Mouse (Mus musculus) kidney, postnatal 0 days (tissue): Measurements from ENCODE around the gene Cfap58. TPM values are rescaled to one million over a fixed set of nuclear protein-coding genes. Genes with fewer than 3 reads are reported as not detected.

Experiments
- ATAC-seq: fragments of 200-750 bp; cut with Nextera tagmentation; replicated peaks from 2 replicates; pipeline ENCODE4 v1.8.0; 2017; ENCODE audit warnings: low read depth, moderate number of reproducible peaks, moderate TSS enrichment, moderate library complexity; ENCODE audit not compliant: low FRiP score
- DNase-seq: peaks from one replicate; pipeline ENCODE4 v3.0.0-alpha.2; 2016; ENCODE audit warnings: low spot score
- H3K27ac ChIP-seq: fragments of 300-500 bp; sonication (generic); 2 replicates; pipeline ENCODE4 v1.5.1; 2014; ENCODE audit warnings: mild to moderate bottlenecking
- H3K27me3 ChIP-seq: fragments of 300-500 bp; sonication (generic); 2 replicates; pipeline ENCODE4 v1.6.1; 2014; ENCODE audit warnings: low read length, mixed read lengths; ENCODE audit not compliant: insufficient read depth
- H3K36me3 ChIP-seq: fragments of 300-500 bp; sonication (generic); 2 replicates; pipeline ENCODE4 v1.6.1; 2014; ENCODE audit warnings: low read length, mixed read lengths; ENCODE audit not compliant: insufficient read depth
- H3K4me1 ChIP-seq: fragments of 300-500 bp; sonication (generic); replicated peaks from 2 replicates; pipeline ENCODE4 v1.6.1; 2014; ENCODE audit warnings: antibody characterized with exemption, low read length, mixed read lengths; ENCODE audit not compliant: insufficient read depth
- H3K4me2 ChIP-seq: fragments of 300-500 bp; sonication (generic); 2 replicates; pipeline ENCODE4 v1.6.1; 2014; ENCODE audit warnings: mild to moderate bottlenecking, low read length, moderate library complexity, mixed read lengths
- H3K4me3 ChIP-seq: fragments of 300-500 bp; sonication (generic); replicated peaks from 2 replicates; pipeline ENCODE4 v1.5.1; 2014; ENCODE audit warnings: low read depth, low read length
- H3K9ac ChIP-seq: fragments of 300-500 bp; sonication (generic); 2 replicates; pipeline ENCODE4 v1.6.1; 2014; ENCODE audit warnings: low read depth, low read length
- H3K9me3 ChIP-seq: fragments of 300-500 bp; sonication (generic); replicated peaks from 2 replicates; pipeline ENCODE4 v1.6.1; 2016; ENCODE audit warnings: low read length, inconsistent platforms, mixed read lengths
- CTCF ChIP-seq: IDR thresholded peaks from 2 replicates; pipeline ENCODE4 v1.5.1; 2016; ENCODE audit warnings: antibody characterized with exemption, low read depth, mild to moderate bottlenecking, moderate library complexity
- WGBS: fragments of 180-500 bp; shearing (Covaris S2); extraction: QIAGEN DNeasy Blood & Tissue Kit; methylation state at CpG from one replicate; pipeline ENCODE4 v1.1.7; 2014; 5-methylcytosine and 5-hydroxymethylcytosine counted together
- polyA plus RNA-seq: library from polyadenylated mRNA; unstranded; fragments of >200 nt; fragmentation: Nextera tagmentation; extraction: Ambion mirVana; gene quantifications from 2 replicates; pipeline ENCODE4 v1.2.1, GENCODE M21; 2015

The Cfap58 gene
- polyA plus RNA-seq, 1 experiment from 2014 or later = not detected

DNA sequence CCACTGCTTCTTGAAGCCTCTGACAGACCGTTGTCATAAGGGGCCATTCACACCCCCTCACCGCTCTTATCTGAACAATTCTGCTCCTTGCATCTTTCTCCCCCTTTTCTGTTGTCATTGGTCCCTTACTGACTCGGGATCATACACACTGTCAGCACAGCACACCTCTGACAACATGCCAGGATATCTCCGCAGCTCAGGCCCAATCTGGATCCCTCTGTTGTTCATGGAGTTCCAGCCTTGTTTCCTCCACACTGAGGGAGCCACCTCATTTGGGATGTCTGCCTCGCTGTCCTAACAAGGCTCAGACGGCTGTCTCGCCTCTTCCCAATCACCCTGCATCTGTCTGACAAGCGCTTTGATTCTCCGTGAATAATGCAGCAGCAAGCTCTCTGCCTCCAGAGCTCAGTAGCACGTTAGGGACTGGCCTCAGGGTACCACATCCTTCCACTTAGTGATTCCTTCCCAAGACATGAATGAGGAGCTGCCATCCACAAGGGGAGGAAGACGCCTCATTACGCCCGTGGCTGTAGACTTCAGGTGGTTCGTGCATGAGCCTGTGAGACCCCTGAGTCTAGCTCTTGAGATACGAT, 40.7 kb downstream of the Cfap58 start:
- no peak for TF ChIP-seq CTCF
- Histone ChIP-seq H3K9me3 (no peaks in the 10 kb centered on the region), H3K27me3 (no peaks in the 10 kb centered on the region), H3K4me2 (no peak overlapping the region), H3K36me3 (no peaks in the 10 kb centered on the region), H3K27ac (no peak overlapping the region), H3K4me3 (no peak overlapping the region), H3K9ac (no peak overlapping the region), H3K4me1 (no peaks in the 10 kb centered on the region)
- 77% methylated on average over 15 of the region's 15 CpGs for WGBS
- DNase-seq (no peak), ATAC-seq (no peak)

DNA sequence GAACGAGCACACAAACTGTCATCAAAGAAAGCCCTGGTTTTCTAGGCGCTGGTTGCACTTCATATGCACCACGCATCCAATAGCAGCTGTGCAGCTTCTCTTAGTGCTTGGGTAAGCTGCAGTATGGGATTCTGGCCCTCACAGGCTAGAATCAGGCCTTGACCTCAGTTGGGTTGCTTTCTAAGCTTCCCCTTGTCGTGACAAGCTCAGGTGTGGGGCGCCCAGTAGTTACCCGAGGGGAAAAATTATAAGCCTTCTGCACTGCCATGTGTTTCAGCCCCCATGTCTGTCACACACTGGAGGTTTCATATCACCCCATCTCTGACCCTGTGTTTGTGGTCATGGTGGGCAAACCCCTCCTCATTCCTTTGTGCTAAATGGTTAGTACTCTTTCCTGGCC, 42.0 kb downstream of the Cfap58 start:
- no peaks in the 10 kb centered on the region for H3K4me1 ChIP-seq
- ATAC-seq = no peak
- H3K36me3 ChIP-seq = no peaks in the 10 kb centered on the region
- 74% methylated on average over 6 of the region's 6 CpGs for WGBS
- H3K4me3 ChIP-seq = no peak overlapping the region
- H3K9me3 ChIP-seq = no peaks in the 10 kb centered on the region
- no peak overlapping the region for H3K27ac ChIP-seq
- no peaks in the 10 kb centered on the region for H3K27me3 ChIP-seq
- DNase-seq = no peak
- no peak overlapping the region for H3K9ac ChIP-seq
- TF ChIP-seq CTCF = no peak
- H3K4me2 ChIP-seq = no peak overlapping the region

DNA sequence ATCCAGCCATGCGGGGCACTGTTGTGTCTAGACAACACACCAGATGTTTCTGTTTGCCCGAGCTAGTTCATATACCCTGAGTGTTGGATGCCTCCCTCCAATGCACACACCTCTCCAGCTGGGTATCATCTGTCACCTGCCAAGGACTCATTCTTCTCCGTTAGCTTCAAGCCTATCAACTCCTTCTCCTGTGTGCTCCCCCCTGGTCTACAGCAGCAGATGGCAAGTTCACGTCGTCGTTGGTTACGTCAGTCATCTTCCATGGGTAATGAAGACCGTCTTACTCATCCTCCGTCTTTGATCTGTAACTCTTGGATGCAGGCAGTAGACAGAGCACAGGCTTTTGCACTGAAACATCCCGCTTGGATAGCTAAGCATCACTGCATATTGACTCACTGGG, 42.8 kb downstream of the Cfap58 start:
- H3K27me3 ChIP-seq = no peaks in the 10 kb centered on the region
- no peak overlapping the region for H3K4me2 ChIP-seq
- H3K36me3 ChIP-seq = no peaks in the 10 kb centered on the region
- WGBS = 56% methylated on average over 10 of the region's 10 CpGs
- DNase-seq = no peak
- no peaks in the 10 kb centered on the region for H3K9me3 ChIP-seq
- H3K27ac ChIP-seq = no peak overlapping the region
- ATAC-seq = no peak
- no peak for TF ChIP-seq CTCF
- H3K4me3 ChIP-seq = no peak overlapping the region
- no peak overlapping the region for H3K9ac ChIP-seq
- H3K4me1 ChIP-seq = no peaks in the 10 kb centered on the region

DNA sequence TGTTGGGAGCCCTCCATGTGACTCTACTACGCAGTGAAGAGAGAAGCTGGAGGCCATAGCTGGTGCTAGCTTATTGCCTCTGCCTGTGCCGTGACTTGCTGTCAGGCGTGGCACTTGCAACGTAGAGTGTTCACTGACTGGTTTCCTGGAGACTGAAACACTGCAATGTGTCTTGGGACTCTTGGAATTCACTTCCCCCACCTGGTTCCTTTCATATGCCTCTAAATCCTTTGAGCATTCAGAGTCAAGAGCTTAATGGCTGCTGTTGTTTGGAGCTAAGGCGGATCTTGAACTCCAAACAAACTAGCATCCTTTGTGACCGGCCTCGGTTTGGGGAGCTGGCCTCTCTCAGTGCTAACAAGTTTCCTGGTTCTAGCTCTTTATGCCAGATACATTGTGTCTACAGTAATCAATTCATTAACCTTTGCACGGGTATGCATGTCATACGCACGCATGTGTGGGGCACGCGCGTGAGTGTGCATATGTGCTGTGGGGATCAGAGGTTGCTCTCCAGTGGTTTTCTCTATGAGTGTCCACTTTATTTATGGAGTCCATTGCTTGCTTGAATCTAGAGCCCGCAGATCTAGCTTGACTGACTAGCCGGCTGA, 48.2 kb downstream of the Cfap58 start:
- no peaks in the 10 kb centered on the region for H3K9me3 ChIP-seq
- no peak for ATAC-seq
- H3K27me3 ChIP-seq = no peaks in the 10 kb centered on the region
- H3K27ac ChIP-seq = no peak overlapping the region
- no peak overlapping the region for H3K9ac ChIP-seq
- TF ChIP-seq CTCF = no peak
- no peaks in the 10 kb centered on the region for H3K36me3 ChIP-seq
- 88% methylated on average over 15 of the region's 15 CpGs for WGBS
- no peak overlapping the region for H3K4me2 ChIP-seq
- H3K4me3 ChIP-seq = no peak overlapping the region
- no peaks in the 10 kb centered on the region for H3K4me1 ChIP-seq
- DNase-seq = no peak

DNA sequence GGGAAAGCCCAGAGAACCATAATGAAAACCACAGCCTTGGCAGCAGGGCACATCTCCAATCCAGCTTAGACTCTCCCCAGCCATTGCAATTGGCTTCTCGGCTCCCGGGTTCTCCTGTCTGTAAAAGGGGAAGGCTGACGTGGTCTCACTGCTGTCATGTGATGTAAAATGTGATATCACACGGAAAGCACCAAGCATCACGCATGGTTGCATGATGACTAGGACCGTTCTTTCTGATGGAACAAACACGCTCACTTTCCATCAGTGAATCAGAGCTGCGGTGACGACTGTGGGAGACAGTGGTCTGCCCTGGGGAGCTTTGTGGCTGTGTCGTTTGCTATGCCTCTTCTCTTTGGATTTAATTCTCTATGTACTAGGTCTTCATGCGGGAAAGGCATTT, 50.5 kb downstream of the Cfap58 start:
- no peaks in the 10 kb centered on the region for H3K9me3 ChIP-seq
- H3K4me1 ChIP-seq = no peaks in the 10 kb centered on the region
- no peaks in the 10 kb centered on the region for H3K36me3 ChIP-seq
- H3K27ac ChIP-seq = no peak overlapping the region
- H3K4me2 ChIP-seq = no peak overlapping the region
- no peak overlapping the region for H3K4me3 ChIP-seq
- ATAC-seq (no peak), DNase-seq (no peak)
- no peak for TF ChIP-seq CTCF
- H3K9ac ChIP-seq = no peak overlapping the region
- WGBS = 87% methylated on average over 11 of the region's 11 CpGs
- no peaks in the 10 kb centered on the region for H3K27me3 ChIP-seq

DNA sequence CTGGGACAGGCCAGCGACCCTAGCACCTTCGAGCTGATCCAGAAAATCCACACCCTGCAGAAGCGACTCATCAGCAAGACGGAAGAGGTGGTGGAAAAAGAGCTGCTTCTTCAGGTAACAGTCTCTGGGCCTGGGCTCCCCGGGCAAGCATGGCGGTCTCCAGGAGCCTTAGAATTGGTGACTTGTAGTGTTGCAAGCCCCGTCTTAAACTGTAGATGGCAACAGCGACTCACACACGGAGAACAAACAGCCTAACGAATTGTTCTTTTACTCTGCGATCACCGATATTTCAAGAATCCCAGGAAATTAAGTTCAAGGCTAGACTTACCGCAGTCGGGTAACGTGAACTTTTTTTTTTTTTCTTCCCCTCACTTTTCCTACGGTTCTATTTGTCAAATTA, 51.0 kb downstream of the Cfap58 start:
- Histone ChIP-seq H3K9ac (no peak overlapping the region), H3K4me2 (no peak overlapping the region), H3K4me1 (no peaks in the 10 kb centered on the region), H3K27ac (no peak overlapping the region), H3K9me3 (no peaks in the 10 kb centered on the region), H3K4me3 (no peak overlapping the region), H3K36me3 (no peaks in the 10 kb centered on the region), H3K27me3 (no peaks in the 10 kb centered on the region)
- WGBS = 24% methylated on average over 16 of the region's 16 CpGs
- DNase-seq (peak; percentile 83), ATAC-seq (no peak)
- peak; percentile 78 for TF ChIP-seq CTCF
